Mouse (Mus musculus) stomach, postnatal 0 days (tissue): ENCODE measurements around the gene Etv3.

ENCODE experiments used
- CTCF ChIP-seq: IDR thresholded peaks from 2 replicates; pipeline ENCODE4 v1.5.1; 2016; ENCODE audit warnings: antibody characterized with exemption, low read depth, mild to moderate bottlenecking, moderate library complexity
- EP300 ChIP-seq: optimal IDR thresholded peaks from 2 replicates; pipeline ENCODE3; 2016; ENCODE audit warnings: antibody characterized with exemption

GRCm38 (mm10) chr3:87563466-87563865 lies 38.3 kb downstream of the Etv3 start:
- TF ChIP-seq EP300, result no peak
- no peak for TF ChIP-seq CTCF
